Mouse (Mus musculus) left cerebral cortex, adult 2 months (tissue): Measurements from ENCODE around the gene Gm17416. TPM values are rescaled to one million over a fixed set of nuclear protein-coding genes. Genes with fewer than 3 reads are reported as not detected.
A peak's percentile ranks its signal among the peaks of the same experiment; 100 is the strongest.

Experiments used
- DNase-seq, 2 experiments: peaks; one replicate each; pipeline ENCODE4 v3.0.0; 2021 to 2022; ENCODE audit warnings: low spot score in 2 of 2, mixed read lengths in 1 of 2; ENCODE audit errors: extremely low spot score in 1 of 2
- H3K27ac ChIP-seq: fragments of 200-600 bp; 2 replicates; pipeline ENCODE4 v1.8.1; 2022
- H3K4me3 ChIP-seq: fragments of 200-600 bp; 2 replicates; pipeline ENCODE4 v1.8.1; 2022
- CTCF ChIP-seq: fragments of 200-600 bp; IDR thresholded peaks from 2 replicates; pipeline ENCODE4 v1.8.1; 2022; ENCODE audit warnings: antibody characterized with exemption, mild to moderate bottlenecking, moderate library complexity
- intact Hi-C: fragments of 180-260 bp; cut with DNase I; formaldehyde crosslinking; loops from one replicate; pipeline ENCODE4 v1.15.1; 2025
- long read RNA-seq, 2 experiments: library from polyadenylated mRNA; stranded (forward); transcript quantifications; one replicate each; pipeline ENCODE4 v2.0.0; 2021; ENCODE audit warnings: borderline mapping rate in 2 of 2
- total RNA-seq, 2 experiments: library from RNA; stranded (reverse); gene quantifications; 2 replicates each; pipeline ENCODE4 v1.2.3; 2021

Gm17416 gene
- not detected for total RNA-seq
- long read RNA-seq, experiment 1: 0 reads
- long read RNA-seq, experiment 2: 0 reads

DNA sequence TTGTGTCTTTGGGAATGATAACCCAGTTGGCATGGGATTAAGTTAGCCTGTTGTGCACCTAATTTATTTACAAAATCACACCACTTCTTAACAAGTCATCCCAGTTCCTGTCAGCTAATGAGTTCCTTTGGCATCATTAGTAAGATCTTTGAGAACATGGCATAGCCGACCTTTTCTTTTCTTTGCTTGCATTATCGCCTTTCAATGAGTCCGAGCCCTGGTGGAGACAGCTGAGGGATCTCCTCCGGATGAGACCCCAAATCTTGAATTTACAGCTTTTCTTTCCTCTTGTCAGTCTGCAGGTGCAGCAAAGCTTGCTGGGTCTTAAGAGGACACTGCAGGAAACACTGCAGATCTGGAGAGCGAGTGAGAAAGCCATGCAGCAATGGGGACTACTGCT is at the start of gene Gm17416:
Gene Gm17416, plus strand, starts transcription at position 301 of the 400 bp plus-strand sequence.
- intact Hi-C loops: no loop called here
- no peak within 1 kb of the TSS for H3K27ac ChIP-seq
- DNase-seq: no peak
- H3K4me3 ChIP-seq: no peak within 1 kb of the TSS
- no peak for TF ChIP-seq CTCF

DNA sequence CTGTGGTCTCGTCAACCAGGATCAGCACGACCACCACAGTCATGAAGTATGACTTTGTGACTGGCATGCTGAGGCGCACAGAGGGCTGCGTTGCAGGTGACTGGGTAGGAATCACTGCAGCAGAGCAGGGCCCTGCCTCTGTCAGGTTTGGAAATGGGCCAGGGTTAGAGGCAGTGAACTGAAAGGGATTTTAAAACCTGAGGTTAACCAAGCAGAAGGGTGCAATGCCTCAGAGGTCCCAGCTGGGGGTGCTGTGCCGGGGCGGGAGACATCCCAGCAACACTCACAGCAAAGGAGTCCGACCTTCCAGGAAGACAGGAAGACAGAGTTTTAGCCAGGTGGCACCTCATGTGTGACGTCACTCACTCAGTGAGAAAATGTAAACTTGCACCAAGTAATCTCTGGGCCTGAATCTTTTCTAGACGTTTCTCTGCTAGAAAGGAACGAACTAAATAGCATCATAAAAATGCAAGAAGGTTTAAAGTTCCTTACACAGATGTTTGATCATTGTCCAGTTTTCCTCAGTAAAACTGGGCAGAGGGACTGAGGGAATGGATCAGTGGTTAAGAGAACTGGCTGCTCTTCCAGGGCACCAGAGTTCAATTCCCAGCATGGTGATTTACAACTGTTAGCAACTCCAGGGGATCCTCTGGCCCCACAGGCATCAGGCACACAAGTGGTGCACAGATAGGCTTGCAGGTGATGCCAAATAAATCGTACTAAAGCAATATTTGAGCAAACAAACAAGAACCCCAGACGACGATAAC is 29.0 kb upstream of the Gm17416 start, which contains the start of gene Defb29:
Gene Defb29, minus strand, starts transcription at position 155 of the 767 bp plus-strand sequence.
- no peak; the same call in 1 of the 2 replicates for TF ChIP-seq CTCF
- intact Hi-C loops: no loop called here
- no peak for DNase-seq
- Histone ChIP-seq H3K4me3 (no peak within 1 kb of the TSS), H3K27ac (no peak within 1 kb of the TSS)

DNA sequence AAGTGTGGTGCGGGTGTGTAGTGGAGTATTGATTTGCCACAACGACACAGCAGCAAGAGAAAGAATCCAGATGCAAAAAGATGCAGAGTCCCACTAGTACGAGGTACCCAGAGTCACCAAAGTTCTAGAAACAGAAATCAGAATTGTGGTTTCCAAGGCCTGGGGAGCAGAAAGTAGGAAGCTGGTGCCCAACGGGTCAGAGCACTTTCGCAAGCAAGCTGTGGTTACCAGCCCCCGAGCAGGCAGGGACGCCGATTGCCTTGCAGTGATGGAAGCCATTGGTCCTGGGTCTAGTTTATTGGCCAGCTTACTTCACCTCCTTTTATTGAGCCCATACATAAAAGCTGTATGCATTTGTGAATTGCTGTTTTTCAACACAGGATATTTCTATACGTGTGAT is 27.2 kb upstream of the Gm17416 start:
- DNase-seq: no peak
- TF ChIP-seq CTCF: no peak
- intact Hi-C loops: no loop called here
- Histone ChIP-seq H3K4me3 (no peak overlapping the region), H3K27ac (no peak overlapping the region)

DNA sequence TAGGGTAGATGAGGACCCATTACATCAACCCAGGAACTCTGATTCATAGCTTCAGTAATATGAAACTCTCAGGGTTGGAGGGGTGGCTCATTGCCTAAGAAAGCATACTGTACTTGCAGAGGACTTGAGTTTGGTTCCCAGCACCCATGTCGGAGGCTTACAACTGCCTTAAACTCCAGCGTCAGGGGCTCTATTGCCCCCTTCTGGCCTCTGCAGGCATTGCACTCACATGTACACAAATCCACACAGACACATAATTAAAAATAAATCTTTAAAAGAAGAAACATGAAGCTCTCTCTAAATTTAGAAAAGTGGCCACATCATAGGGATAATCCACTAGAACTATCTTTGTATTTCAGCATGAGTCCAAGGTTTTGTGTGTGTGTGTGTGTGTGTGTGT is 26.2 kb upstream of the Gm17416 start:
- no peak; the same call in 1 of the 2 replicates for TF ChIP-seq CTCF
- no peak for DNase-seq
- Histone ChIP-seq H3K4me3 (no peak overlapping the region), H3K27ac (no peak overlapping the region)
- intact Hi-C loops: no loop called here

DNA sequence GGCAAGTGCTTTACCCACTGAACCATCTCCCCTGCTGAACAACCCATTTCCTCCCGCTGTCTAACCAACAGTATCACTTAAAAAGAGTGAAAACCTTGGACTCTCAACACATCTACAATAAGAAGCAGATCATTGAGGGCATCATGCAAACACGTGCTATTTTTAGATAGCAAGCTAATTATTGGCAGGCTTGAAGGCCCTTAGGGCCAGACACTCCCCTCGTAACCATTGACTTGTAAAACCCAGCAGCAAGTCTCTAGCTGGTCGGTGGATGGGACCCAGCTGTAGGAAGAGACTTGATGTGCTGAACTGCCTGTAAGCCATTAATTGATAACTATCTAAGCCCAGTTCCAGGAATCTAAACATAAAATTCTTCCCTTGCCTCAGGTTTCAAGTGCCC is 25.7 kb upstream of the Gm17416 start:
- Histone ChIP-seq H3K27ac (no peak overlapping the region), H3K4me3 (no peak overlapping the region)
- intact Hi-C loops: no loop called here
- no peak for DNase-seq
- TF ChIP-seq CTCF: no peak

DNA sequence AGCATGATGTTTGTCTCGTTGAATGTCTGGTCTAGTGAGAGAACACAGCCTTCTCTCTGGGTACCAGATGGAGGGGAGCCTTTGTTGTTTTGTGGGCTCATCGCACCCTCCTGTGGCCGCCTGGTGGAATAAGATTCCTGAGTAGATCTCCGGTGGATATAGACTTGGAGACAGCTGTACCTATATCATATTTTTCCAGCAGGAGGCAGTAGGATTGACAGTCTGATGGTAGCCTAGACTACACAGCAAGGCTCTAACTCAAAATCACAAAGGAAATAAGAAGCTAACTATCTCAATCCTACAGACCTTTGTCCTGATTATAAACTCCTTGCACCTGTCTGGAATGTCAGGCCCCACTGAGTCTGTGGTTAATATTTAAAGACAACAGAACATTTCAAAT is 24.4 kb upstream of the Gm17416 start:
- peak; percentile 75 for TF ChIP-seq CTCF
- H3K27ac ChIP-seq: no peak overlapping the region
- no peak overlapping the region for H3K4me3 ChIP-seq
- intact Hi-C loops: loop anchor here (1.0 to 5.0 kb wide), 2 partner anchors 73 to 152 kb away; no protein-coding TSS in a partner anchor
- DNase-seq: peak; percentile 49 to 50

DNA sequence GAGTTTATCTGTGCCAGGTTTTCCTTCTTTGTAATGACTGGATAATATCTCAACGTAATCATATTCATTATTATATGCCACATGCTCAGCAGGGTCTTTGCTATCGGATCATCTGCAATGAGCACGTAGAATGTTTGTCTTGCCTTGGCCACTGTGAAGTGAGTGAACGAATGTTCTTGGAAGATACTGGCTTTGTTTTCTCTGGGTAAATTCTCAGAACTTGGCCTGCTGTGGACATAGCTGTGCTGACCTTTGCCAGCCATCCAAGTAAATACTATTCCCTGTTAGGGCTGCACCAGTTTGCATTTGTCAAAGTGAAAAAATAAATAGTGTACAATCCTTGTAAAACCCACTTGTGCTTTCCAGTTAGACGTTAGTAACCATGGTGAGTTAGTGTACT is 21.0 kb upstream of the Gm17416 start:
- H3K27ac ChIP-seq: no peak overlapping the region
- H3K4me3 ChIP-seq: no peak overlapping the region
- intact Hi-C loops: loop anchor here (5.0 kb wide), 1 partner anchor 156 kb away; no protein-coding TSS in a partner anchor
- DNase-seq: no peak
- no peak for TF ChIP-seq CTCF

DNA sequence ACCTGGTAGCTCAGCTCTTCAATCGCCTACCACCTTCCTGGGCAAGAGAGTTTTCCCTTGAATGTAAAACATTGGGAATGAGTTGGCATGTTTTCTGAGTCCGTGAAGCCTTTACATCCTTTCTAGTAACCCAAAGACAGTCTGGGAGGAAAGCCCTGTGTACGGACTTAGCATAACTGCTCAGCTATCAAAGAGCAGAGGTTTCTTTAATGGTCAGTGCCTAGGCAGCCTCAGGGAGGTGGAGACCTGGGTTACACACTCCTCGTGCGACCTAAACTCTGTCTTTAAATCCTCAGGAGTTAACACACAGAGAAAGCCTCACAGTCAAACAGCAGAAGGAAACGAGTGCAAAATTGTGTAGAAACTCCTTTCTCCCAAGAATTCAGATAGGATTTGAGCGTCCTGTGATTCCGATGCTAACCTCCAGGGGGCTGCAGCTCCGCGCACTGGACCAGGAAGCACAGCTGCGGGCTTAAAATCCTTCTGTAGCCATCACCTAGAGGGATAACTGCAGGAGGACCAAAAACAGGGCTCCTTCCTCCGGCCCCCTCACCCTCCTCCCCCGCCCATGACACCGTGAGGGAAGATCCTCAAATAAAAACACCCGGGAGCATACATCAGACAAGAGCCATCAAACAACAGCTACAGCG is 15.2 kb upstream of the Gm17416 start:
- peak; percentile 54 to 73 for DNase-seq
- intact Hi-C loops: loop anchor here (2.0 kb wide), 1 partner anchor 51 kb away; the partner anchor contains the start of gene Defb36
- TF ChIP-seq CTCF: peak; percentile 90
- no peak overlapping the region for H3K27ac ChIP-seq
- H3K4me3 ChIP-seq: no peak overlapping the region

DNA sequence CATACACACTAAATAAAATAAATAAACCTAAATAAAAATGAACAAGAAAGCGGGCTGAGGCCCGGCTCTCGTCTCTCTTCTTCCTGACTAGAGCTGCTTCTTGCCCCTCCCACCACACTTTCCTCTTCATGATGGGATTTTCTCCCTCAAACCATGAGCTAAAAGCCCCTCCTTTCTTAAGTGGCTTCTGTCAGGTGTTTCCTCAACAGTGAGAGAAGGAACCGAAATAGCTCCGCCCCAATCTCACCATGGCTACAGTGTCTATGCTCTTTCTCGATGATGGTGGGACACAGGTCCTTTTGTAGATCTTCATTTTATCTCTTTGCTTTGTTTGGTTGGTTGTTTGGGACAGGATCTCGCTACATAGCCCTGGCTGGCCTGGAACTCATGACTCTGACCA is 12.5 kb upstream of the Gm17416 start:
- intact Hi-C loops: no loop called here
- Histone ChIP-seq H3K27ac (no peak overlapping the region), H3K4me3 (no peak overlapping the region)
- no peak for TF ChIP-seq CTCF
- no peak for DNase-seq

DNA sequence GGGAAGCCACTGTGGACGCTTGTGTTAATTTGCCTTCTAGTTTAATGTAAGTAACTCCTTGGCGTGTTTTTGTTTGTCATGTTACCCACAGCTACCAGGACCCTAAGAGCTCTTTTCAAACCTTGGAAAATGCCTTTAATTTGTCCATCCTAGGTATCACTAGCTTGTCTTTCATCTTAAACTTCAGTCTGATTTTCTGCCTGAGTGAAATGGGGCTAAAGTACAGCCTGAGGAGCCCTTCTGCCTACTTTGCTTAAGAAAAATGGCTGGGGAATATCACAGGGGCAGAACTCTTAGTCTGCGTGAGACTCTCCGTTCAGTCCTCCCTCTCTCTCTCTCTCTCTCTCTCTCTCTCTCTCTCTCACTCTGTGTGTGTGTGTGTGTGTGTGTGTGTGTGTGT is 743 bp downstream of the Gm17416 start:
- DNase-seq: no peak
- intact Hi-C loops: no loop called here
- TF ChIP-seq CTCF: no peak
- Histone ChIP-seq H3K4me3 (no peak overlapping the region), H3K27ac (no peak overlapping the region)

DNA sequence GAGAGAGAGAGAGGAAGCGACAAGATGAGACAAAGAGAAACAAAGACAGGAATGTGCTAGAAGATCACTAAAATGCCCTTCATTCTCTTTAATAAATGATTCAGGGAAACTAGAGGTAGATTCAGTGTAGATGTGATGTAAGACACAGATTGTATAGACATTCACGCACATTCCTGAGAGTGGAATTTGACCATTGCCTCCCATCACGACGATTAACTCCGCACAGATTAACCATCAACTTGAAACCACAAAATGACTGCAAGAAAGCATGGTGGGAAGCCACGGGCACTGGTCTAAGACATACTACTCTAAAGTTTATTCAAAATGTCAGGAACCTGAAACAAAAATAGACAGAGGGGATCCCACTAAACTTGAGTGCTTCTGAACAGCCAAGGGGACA is 1.2 kb downstream of the Gm17416 start:
- TF ChIP-seq CTCF: no peak
- H3K27ac ChIP-seq: no peak overlapping the region
- H3K4me3 ChIP-seq: no peak overlapping the region
- no peak for DNase-seq
- intact Hi-C loops: no loop called here

DNA sequence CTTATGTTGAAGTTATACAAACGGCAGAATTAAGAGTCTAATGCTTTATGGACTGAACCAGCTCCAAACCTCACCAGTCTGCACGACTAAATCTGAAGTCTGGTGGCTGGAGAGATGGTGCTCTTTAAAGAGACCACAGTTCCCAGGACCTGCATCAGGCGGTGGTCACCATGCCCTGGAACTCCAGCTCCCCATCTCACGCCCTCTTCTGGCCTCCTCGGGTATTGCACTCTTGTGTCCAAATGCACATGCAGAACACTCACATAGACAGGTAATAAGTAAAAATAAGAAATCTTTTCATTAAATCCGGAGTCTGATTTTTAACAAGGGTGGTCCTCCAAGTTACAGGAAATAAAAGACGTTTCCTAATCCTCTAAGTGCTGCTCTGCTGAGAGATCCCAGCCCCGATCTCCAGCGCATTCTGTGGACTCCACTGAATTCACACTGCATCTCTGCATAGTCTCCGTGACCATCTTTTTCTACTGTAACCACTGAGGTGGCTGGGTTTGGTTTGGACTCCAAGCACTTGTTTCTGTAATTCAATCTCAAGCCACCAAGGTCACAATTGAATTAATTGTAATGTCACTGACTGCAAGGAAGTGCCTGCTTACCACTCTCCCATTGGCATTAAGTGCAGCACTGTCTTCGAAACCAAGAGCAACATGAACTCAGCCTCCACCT is 3.1 kb downstream of the Gm17416 start, which contains the start of gene Defb21:
Gene Defb21, plus strand, starts transcription at position 631 of the 681 bp plus-strand sequence.
- Histone ChIP-seq H3K27ac (no peak within 1 kb of the TSS), H3K4me3 (no peak within 1 kb of the TSS)
- peak; percentile 18 for TF ChIP-seq CTCF
- DNase-seq: no peak
- intact Hi-C loops: no loop called here
